Mouse (Mus musculus) thymus, adult 18-20 months (tissue): ENCODE measurements around the gene Armc5.

Experiments
- DNase-seq, 2 experiments: peaks; one replicate each; pipeline ENCODE4 v3.0.0; 2022; ENCODE audit warnings: mixed read lengths in 2 of 2

Gene Armc5

DNA sequence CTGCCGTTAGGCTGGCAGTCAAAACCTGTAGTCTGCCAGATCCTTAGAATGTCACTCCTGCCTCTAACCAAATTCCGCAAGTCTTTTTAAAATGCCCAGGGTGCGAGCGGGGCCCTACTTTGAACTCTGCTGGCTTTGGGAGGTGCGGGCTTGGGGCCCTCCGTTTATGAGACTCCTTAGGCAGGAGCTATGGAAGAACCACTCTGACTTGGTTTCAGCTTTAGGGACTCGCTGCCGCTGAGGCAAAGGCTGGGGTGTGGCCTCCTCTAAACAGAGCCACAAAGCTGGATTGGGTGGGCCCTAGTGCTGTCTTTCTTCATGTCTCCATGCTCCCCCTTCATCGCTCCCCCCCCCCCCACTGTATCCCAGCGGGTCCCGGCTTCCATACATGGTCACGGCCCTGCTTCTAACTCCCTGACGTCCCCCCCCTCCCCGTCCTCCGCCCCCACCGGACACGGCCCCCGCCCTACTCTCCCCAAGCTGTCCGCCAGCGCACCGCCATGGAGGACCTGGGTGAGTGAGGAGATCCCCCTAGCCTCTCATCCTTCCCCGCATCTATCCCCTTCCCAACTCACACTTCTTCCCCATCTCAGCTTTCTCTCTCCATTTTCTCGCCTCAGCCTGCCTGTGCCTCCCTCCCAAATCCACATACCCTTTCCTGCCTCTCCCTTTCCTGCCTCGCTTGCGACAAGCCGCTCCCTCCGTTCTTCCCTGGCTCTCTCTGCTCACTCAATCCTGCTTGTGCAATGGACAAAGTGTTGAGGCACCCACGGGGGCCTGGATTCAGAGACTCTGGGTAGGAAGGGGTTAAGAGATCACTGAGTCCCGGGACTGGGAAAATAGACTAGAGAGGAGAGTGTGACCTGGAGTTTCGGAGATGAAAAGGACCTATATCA, 9.6 kb downstream of the Armc5 start, which contains the start of gene Tgfb1i1:
TSS of gene Tgfb1i1 (plus strand) at position 317 of the 896 bp plus-strand sequence.
- no peak for DNase-seq

DNA sequence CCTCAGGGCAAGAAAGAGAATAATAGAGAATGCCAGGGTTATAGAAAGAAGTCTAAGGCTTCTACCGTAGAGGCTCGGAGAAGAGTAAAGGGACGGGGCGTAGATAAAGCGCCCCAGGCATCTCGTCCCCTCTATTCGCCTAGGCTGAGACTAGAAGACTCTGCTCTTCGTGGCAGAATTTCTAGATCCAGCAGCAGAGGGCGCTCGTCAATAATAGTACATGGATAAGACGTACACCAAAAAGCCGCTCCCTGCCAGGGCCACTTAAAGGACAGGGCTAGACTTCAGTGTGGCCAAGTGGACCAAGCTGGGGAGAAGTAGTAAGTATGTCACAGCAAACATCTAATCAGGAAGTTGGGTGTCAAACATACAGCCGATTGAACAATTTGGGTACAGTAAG, 10.3 kb downstream of the Armc5 start:
- DNase-seq, result no peak

DNA sequence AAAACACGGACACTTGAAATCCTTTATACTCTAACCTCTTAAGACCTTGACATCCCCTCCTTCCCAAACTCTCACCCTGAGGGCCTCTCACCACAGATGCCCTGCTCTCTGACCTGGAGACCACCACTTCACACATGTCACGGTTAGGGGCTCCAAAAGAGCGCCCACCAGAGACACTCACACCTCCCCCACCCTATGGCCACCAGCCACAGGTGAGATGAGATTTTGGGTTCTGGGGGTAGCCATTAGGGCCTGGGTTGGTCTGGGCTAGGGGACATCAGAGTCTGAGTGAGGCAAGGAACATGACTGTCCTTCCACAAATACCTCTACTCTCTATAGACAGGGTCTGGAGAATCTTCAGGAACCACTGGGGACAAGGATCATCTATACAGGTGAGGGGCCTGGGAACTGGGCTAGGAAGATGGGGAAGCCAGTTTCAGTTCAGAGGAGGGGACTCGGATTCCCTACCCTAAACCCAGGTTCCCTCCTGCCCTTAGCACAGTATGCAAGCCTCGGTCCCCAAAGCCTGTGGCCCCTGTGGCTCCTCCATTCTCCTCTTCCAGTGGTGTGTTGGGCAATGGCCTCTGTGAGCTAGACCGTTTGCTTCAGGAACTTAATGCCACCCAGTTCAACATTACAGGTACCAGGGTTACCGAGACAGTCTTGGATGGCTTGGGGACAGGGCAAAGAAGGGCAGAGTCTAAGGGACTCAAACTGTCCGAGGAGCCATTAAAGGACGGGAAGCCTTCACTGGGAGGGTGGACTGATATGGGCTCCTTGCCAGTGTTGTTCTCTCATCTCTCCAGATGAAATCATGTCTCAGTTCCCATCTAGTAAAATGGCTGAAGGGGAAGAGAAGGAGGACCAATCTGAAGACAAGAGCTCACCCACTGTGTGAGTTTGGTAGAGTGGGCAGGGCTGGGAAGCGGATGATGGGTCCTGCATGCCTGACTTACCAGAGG, 11.2 kb downstream of the Armc5 start:
- no peak for DNase-seq

DNA sequence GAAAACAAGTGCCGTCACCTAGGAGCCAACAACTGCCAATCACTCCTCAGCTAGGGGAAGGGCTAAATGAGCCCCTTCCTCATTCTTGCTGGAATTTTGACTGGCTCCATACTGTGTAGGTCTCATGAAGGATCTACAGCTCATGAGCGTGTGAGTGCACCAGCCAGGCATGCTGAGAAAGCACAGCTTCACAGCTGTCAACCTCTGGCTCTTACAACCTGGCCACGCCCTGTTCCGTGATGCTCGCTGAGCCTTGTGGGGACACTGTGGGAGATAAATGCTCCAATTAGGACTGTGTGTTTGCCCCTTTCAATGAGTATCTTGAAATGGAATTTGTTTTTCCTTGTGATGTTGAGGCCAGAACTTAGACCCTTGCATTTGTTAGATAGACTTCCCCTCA, 12.9 kb downstream of the Armc5 start:
- no peak for DNase-seq

DNA sequence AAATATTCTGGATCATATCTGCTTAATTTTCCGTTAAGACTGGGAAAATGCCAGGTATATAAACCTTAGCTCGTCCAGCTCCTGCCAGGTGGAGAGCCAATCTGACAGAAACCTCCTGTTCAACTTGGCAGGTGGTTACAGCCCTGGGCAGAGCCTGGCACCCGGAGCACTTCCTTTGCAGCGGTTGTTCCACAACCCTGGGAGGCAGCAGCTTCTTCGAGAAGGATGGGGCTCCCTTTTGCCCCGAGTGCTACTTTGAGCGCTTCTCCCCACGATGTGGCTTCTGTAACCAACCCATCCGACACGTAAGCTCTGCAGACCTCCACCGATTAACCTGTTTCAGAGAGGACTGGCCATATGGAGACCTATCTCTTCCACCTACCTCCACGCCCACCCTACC, 14.8 kb downstream of the Armc5 start:
- DNase-seq, result no peak

DNA sequence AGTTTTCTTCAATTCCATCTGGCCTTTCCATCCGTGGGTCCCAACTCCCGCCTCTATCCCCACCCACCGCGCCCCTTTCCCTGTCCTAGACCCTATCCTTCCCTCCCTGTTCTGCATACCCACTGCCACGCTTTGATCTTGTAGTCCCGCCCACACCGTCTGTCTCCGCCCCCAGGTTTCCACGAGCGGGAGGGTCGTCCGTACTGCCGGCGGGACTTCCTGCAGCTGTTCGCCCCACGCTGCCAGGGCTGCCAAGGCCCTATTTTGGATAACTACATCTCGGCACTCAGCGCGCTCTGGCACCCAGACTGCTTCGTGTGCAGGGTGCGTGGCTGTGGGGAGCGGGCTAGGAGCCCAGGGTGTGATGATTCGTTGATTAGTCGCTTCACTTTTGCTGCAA, 15.5 kb downstream of the Armc5 start:
- DNase-seq, result peak; percentile 83 to 86

DNA sequence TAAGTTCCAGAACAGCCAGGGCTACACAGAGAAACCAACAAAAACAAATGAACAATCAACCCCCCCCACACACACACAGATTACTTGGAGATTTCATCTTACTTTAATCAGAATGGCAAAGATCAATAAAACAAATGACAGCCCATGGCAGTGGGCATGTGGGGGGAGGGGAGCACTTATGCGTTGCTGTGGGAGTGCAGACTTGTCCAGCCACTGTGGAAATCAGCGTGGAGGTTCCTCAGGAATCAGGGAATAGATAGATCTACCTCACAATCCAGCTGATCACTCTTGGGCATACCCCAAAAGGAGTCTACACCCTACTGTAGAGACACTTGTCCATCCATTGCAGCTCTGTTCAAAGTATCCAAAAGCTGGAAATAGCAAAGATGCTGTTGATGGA, 17.8 kb downstream of the Armc5 start:
- DNase-seq, result no peak

DNA sequence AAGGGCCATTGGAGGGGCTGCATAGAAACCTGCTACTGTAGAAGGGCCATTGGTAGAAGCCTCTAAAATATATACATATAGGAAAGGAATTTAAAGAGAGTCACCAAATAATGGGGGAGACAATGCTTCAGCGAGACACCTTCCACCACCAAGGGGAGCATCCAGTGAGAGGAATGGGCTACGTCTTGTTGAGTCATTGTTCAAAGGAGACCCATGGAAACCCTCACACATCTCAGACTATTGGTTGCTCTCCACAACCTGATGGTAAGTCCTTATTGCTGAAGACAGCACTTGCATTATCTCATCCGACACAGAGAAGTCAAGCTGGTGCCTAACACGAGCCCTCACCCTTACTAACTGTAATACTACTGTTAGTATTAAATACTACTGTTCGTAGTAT, 18.6 kb downstream of the Armc5 start:
- no peak for DNase-seq

DNA sequence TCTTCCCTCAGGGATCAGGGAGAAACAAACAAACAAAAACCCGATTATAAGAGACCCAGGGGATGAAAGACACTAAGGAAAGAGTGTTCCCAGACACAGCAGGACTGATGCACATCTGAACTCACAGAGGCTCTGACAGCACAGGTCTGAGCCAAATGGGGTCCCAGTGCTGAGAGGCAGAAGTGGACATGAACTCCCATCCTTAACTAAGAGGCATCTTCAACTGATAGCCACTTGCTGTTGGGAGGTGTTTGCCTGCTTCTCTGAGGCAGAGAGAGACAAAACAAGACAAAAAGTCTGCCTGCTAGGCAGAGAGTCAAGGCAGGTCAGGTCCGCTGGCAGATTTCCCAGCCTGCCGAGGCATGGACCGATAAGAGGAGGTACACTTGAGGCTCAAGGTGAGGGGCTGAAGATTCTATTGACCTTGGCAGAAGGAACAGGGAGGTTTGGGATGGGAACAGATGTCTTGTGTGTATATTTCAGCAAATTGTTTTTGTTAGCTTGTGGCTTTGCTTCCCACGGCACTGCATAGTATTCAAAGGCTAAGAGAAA, 19.7 kb downstream of the Armc5 start:
- DNase-seq, result no peak

DNA sequence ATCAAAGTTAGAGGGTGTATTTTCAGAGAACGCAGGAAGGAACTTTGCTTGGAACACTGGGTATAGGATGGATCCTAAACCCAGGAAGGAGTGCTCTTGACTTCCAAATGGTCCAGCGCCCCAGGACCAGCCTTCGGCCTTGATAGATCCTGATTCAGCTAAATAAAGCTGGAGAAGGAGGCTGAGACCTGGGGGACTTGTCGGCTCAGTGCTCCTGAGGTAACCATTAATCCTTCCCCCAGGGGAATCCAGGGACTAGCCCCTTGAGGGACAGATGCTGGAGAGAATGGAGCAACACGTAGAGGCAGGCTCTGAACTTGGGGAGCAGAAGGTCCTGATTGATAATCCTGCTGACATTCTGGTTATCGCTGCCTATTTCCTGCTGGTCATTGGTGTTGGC, 28.3 kb downstream of the Armc5 start, which contains the start of gene Slc5a2:
TSS of gene Slc5a2 (plus strand) at position 247 of the 400 bp plus-strand sequence.
- DNase-seq, result no peak

DNA sequence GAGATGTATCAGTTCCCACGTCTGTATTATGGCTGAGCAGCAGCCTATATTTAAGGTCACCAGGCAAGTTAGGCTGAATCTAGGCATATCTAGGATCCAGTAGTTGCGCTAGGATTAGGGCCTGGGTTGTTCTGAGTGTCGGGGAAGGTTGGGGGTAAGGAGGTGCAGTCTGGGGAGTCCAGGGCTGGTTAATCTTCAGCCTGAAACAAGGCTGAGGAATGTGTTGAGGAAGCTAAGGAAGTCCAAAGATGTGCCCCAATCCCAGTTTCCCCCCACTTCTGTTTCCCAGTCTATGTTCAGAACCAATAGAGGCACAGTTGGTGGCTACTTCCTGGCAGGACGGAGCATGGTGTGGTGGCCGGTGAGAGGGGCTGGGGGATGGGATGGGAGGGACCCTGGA, 28.9 kb downstream of the Armc5 start:
- DNase-seq, result no peak

DNA sequence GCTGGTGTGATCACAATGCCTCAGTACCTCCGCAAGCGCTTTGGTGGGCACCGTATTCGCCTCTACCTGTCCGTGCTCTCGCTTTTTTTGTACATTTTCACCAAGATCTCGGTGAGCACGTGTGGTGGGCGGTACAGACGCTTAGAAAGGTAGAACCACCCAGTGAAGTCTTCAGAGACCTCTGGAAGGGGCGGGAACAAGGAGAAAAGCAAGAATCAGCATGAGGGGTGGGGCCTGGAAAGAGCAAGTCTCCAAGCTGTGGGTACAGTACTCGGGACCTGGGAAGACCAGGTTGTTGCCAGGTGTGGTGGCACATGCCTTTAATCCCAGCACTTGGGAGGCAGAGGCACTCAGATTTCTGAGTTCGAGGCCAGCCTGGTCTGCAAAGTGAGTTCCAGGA, 30.2 kb downstream of the Armc5 start:
- DNase-seq, result no peak

DNA sequence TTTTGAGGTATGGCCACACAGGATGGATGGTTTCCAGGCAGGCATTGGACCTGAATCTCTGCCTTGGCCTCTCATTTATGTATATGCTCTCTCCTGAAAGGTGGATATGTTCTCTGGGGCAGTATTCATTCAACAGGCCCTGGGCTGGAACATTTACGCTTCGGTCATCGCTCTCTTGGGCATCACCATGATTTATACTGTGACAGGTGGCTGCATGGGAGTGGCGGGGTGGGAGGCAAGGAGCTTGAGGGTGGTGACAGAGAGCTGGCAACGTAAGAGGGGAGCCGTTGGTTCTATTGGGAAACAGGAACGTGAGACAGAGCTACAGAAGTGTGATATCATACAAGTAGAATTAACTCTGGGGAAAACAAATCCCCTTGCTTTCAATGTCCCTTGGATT, 30.7 kb downstream of the Armc5 start:
- no peak for DNase-seq

DNA sequence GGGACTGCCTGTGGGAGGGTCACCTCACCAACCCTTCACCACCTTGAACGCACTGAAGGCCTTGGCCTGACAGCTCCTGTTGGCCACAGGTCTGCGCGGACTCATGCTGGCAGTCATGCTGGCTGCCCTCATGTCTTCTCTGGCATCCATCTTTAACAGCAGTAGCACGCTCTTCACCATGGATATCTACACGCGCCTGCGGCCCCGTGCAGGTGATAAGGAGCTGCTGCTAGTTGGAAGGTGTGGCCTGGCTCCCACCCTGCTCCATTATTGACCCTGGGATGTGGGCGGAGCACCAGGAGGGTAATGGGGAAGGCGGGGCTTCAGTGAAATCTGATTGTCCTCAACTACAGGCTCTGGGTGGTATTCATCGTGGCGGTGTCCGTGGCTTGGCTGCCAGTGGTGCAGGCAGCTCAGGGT, 33.3 kb downstream of the Armc5 start:
- DNase-seq, result no peak

DNA sequence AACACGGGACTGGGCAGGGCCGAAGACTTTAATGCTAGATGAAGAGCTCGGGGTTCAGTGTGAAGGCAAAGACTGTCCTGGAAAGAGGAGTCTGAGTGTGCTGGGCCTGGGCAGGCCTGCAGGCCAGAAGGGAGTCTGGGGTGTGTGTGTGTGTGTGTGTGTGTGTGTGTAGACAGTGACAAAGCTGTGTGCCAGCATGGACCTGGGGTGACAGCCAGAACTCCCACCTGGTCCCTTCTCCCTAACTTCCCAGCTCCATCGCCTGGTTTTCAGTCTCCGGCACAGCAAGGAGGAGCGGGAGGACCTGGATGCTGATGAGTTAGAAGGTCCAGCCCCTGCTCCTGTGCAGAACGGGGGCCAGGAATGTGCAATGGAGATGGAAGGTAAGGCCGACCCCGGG, 34.4 kb downstream of the Armc5 start:
- DNase-seq, result no peak

DNA sequence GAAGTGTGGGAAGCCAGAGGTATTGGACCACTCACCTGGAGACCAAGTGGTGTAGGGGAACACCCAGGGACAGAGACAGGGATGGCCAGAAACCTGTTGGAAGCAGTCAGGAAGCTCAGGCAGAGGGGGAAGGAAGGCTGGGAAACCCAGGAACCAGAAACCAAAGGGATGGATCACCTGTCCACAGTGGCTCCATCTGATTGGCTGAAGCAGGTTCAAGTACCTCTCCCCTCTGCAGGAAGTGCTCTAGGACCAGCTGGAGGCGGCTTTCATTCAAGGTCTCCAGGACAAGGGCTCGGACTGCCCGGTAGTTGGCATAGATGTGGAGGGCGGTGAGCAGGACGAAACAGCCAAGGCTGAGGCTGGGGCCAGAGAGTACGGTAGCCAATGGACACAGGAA, 38.9 kb downstream of the Armc5 start:
- DNase-seq, result no peak

DNA sequence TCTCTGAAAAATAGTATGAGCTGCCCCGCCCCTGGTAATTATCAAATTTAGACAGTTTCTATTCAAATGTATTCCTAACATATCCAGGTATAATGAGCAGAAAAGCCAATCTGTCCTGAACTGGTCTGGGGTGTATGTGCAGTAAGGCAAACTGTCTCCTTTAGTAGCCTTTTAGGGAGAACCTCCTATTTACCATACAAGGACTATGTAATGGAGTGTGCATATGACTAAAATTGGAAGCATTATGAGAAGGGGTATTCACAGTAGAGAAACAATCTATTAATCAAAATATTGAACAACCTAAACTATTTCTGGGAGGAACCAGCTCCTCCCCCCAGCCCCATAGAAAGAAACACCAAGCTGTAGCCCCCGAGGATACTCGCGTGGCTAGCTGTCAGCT, 42.6 kb downstream of the Armc5 start:
- no peak for DNase-seq

DNA sequence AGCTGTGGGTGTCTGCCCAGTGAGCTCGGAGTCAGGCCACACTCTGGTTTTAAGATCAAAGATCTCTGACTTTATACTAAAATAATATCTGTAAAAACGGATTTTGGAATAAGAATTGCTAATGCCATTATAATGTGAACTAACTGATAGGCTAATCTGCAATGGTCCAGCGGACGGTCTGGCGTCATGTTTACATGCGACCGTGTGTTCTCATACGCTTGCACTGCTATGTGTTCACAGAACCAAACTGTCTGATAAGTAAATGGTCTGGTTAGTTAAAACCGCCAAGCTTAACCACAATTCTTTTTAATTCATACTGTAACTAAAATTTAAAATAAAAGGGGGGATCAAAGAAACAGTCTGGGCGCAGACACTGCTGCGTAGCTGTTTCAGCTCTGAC, 44.6 kb downstream of the Armc5 start:
- no peak for DNase-seq

DNA sequence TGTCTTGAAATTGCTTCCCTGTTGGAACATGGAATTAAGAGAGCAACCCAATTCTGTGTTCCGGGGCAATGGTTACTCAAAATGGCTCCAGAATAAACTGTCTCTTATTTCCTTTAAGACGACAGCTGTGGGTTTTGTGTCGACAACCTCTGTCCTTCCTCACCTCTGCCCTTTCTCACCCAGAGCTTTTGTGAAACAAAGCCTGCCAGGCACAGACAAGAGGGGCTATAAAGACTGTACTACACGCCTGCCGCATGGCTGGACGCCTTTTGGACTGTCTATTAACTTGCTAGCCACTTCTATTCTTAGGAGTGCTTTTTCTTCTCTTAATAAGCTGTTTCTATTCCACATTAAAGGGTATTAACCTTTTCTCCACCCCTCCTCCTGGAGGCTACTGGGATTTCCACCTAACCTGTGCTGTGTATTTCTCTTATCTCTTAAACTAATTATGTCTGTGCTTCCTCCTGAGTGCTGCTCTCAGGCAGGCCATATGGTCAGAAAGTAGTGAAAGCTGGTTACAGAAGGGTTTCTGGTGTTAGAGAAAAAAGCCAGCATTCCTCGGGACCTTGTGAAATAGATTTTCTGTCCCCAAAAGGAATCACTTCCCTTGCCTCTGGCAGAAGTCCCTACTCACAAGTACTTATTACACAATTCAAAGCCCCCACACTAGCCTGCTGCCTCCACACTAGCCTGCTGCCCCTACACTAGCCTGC, 45.5 kb downstream of the Armc5 start:
- no peak for DNase-seq

DNA sequence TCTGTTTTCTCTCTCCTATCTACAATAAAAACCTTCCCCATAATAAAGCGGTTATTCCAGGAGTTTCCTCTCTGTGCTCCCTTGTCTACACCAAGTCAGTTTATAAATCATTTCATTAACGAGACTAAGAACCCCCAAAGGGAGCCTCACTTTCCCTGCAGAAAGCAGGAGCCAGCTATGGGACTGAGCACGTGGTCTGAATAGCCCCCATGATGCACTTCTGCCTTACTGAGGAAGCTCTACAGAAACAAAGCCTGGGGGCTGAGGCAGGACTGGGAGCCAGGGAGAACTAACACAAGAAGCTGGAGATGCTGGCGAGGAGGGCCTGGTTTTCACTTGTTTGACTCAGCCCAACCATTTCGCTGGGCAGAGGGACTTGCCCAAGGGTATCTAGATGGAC, 46.9 kb downstream of the Armc5 start:
- DNase-seq, result no peak

DNA sequence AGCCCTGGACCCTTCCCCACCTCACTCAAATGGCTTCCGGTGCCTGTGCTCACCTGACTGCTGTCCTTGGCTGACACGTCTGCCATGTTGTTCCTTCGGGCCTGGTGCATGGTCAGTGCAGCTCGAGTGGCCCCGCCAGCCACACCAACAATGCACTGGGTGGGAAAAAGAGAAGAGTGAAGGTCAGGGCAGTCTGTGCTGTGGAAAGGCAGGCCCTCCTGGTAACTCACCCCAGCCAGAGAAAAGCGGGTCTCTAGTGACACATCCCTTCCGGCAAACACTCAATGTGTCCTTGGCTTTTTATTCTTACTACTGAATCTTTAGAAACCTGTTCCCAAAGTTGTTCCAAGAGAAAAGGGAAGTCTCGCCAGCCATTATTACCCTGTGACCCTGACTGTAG, 47.9 kb downstream of the Armc5 start:
- DNase-seq, result no peak

DNA sequence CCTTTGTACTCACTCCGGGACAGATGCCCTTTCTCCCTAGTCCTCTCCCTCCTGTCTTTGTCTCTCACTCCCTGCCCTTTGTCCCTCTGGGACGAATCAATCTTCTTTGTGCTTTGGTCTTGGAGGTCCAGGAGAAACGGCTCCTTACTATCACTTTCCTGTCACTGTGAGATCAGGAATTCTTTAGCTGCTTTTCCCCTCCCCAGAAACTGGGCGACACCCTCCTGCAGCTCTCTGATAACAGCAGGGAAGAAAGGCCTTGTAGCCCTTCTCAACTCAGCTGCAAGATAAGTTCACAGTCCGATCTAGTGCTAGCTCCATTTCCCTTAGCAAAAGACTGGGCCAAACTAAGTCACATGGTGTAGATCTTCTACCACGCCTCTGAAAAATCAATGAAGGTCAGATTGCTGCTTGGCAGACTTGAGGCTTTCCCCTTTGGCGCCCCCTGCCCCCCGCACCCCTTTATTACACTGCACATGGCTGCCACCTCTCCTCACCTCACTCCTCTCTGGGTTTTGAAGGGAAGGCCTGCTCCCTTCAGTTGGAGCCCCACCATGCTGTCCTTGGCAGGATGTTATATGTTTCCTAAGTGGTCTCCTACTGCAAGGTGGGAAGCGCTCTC, 51.9 kb downstream of the Armc5 start:
- DNase-seq, result no peak
